Mouse (Mus musculus) cerebellum, adult 18-20 months (tissue): ENCODE results near the gene Cisd2.

Source experiments
- DNase-seq, 2 experiments: peaks; one replicate each; pipeline ENCODE4 v3.0.0; 2021

Gene Cisd2

DNA sequence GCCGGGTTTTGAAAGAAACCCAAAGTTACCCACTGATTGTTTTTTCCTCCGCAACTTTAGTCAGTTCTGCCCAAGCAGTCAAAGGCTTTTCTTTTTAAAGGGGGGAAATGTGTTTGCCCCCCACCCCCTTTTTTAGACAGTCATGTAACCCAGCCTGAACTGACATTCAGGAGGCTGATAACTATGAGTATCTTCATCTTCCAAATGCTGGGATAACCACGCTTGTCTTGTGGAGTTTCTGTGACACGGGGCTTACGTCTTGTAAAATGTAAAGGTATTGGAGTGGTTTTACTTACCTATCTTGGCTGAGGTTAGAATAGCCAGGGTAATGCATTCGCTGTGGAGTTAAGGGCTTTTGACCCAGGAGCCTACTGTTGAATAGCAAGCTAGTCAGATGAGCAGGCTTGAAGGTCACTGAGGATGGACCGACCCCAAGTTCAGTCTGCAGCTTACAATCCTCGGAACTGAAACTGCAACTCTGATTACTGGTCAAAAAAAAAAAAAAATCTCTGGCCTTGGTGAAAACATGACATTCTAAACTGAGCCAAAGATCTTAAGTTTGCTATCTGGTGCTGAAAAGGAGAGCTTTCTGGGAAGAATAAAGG, at the start of gene Cisd2:
Gene Cisd2 (minus strand): TSS at position 318 of the 605 bp plus-strand sequence.
- DNase-seq = no peak

DNA sequence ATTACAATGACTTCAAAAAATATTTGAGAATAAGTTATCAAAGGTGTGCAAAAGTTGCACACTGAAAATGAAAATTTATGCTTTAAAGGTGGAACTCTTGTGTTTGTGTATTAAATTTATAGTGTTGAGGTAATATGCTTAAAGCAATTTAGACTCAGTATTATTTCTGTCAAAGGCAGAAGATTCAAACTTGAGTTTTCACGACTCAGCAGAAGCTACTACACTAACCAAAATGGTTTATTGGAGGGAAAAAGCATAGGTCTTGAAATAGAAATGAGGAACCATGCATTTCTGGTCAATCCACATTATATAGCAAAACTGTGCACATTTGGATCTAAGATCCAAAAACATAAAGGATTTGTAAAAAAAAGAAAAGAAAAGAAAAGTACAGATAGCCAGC, 47.1 kb upstream of the Cisd2 start:
- no peak for DNase-seq

DNA sequence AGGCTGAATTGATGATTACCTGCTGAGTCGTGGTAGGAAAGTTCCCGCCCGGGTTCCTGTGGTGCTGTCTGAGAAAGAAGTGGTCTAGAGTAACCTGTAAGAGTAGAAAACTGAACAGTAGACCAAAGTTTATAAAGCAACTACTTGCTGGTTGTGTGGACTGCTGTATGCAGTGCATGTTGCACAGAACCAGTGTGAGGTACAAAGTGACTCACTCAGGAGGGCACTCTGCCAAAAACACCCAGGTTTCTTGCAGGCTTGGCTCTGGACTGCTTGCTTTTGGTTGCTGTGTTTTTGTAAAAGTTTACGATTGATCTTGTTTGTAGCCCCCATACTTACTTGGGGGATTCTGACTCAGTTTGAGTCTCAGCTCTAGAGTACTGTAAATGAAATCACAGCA, 46.2 kb upstream of the Cisd2 start:
- peak; percentile 81 to 87 for DNase-seq

DNA sequence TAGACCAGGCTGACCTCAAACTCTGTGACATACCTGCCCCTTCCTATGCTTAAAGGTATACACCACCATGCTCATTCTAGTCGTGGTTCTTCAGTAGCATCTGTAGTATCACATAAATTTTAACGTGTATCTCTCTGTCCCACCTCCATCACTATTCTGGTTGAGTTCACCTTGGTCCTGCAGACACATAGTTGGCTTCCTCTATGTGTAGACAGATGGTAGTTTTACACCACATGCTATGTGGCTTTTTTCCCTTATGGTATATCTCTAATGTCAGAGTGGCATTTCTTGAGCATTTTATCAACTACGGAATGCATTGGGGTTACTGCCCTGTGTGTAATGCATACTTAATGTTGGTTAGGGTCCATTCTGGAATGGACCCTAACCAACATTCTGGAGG, 45.4 kb upstream of the Cisd2 start:
- peak in 1 of 2 experiments; percentile 15 for DNase-seq

DNA sequence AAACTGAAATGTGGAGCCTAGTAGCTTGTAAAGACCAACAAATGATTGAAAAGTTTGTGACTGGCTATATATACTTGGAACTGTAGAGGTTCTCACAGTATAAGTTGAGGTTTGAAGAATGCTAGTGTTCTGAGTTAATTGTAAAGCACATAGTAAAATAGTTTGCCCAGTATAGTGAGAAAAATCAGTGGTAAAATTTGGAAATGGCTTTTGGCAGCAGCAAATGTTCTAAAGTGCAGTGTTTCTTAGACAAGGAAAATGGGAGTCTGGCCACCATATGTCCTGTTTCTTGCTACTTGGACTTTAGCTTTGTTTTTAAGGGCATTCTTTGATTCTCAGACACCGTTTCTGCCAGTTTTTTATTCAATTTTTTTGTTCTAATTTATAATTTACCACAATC, 44.7 kb upstream of the Cisd2 start:
- no peak for DNase-seq

DNA sequence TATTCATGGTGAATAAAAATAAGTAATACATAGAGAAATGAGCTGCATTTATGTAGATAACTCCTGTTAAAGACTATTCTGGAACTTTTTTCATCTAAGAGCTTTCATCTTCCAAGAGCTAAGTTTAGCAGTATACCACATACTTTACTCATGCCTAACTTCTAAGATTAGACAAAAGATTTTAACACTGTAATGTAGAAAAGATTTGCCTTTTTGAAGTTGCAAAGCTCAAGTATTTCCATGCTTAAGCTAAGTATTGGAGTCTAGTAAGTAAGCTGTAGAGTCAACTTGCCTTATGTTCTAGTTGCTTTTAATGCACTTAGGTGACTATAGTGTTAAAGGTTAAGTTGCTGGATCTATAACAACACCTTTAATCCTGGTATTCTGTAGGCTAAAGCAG, 35.3 kb upstream of the Cisd2 start:
- no peak for DNase-seq

DNA sequence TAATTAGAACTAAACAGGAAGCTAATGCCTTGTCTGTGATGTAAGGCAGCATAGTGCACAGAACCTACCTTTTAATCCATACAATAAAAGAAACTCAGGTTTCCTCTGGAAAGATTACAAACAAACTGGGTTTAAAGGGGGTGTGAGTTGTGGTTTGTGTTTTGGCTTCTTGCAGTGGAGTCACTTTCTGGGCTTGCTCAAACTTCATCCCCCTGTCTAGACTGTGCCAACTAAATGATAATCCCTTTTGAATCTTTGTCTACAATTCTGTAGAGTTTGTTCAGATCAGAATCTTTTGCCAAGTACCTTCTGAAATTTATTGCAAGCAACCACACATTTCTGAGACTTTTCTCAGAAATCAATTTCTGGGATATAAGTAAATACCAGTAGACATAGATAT, 21.2 kb upstream of the Cisd2 start:
- no peak for DNase-seq

DNA sequence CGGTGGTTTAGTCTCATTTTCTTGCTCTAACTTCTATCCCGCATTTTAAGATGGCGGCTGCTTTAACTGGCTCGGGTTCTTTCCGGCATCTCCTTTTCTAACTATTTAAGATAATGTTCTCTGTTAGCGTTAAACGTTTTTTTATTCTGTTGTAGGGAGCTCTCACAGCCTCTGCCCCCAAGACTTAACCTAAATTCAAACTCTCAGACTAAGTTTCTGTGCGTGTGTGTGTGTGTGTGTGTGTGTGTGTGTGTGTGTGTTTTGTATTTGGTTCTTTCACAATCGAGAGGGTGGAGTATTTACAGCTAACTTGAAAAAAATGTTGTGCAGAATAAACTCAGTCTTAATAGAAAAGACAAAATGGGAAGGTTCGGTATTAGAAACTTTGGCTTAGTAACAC, 16.9 kb upstream of the Cisd2 start:
- DNase-seq = no peak

DNA sequence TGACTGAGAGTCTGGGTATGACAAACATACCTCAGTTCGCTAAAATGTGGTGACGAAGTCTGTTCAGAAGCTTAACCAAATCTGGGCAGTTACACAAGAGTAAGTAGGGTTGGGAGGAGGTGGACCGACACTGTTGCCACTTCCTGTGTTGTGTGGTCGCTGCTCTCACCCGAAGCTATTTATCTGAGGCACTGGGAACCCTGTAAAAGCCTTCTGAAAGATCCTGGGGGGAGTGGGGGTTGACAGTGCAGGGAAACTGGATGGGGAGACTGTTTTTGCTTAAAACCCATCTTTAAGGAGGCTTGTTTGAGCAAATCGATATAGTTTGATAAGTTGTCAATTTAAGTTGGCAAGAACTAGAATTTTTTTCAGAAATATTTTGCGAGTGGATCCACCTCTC, 16.5 kb upstream of the Cisd2 start:
- peak in 1 of 2 experiments; percentile 13 for DNase-seq

DNA sequence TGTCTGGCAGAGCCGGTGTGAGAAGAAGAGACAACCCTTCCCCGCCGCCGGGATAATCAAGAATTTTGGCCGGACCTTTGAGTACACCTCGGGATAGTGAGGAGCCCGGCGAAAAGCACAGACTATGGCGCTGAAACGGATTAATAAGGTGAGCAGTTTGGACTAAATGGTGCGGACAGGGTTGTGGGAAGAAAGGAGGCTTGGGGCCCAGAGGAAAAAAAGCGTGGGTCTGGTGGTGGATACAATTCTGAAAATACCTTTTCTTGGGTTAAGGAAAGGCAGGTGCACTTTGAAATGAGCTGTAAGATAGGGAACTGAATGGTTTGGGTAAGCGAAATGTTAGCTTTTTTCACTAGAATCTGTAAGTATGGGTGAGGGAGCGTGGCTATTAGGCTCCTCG, 15.9 kb upstream of the Cisd2 start:
- DNase-seq = no peak

DNA sequence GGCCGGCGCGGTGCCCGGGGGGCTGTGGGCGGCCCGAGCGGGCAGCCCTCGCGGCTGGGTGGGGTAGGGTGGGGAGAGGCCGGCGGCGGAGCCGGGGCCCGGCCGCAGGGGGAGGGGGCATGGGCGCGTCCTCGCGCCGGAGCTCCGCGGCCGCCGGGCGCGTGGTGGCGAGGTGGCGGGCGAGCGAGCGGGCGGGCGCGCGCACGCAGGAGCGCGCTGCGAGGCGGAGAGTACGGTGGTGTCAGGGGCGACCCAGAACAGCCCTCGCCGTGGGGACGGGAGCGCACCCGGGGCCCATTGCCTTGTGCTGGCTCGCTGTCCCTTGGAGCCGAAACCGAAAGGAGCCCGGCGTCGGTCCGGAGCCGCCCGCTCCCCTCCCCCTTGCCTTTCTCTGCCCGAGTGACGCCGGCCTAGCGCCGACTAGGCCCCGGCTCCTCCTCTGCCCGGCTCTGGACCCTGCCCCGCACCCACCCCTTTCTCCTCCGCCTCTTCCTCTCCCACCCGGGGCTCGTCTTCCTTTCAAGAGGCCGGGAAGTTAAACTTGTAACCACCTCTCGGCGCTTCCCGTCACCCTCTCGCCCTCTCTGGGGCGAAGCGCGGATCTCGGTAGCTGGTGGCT, 15.3 kb upstream of the Cisd2 start:
- peak; percentile 74 to 87 for DNase-seq

DNA sequence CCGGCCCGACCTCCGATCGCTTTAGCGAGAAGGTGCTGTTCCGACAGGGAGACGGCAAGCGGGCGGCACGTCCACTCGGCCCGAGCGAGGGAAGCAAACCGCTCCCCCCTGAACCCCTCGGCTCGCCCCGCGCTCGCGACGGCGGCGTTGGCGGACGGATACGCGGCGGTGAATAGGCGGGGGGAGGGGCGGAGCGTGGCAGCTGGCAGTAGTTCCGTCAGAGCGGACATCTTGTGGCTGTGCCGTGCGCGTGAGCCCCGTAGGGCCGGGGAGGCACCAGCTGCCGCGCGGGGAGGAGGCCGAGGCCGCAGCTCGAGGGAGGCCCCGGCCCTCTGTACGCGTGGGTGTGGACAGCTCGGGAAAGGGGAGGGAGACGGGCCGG, 14.8 kb upstream of the Cisd2 start:
- DNase-seq = peak; percentile 86 to 95

DNA sequence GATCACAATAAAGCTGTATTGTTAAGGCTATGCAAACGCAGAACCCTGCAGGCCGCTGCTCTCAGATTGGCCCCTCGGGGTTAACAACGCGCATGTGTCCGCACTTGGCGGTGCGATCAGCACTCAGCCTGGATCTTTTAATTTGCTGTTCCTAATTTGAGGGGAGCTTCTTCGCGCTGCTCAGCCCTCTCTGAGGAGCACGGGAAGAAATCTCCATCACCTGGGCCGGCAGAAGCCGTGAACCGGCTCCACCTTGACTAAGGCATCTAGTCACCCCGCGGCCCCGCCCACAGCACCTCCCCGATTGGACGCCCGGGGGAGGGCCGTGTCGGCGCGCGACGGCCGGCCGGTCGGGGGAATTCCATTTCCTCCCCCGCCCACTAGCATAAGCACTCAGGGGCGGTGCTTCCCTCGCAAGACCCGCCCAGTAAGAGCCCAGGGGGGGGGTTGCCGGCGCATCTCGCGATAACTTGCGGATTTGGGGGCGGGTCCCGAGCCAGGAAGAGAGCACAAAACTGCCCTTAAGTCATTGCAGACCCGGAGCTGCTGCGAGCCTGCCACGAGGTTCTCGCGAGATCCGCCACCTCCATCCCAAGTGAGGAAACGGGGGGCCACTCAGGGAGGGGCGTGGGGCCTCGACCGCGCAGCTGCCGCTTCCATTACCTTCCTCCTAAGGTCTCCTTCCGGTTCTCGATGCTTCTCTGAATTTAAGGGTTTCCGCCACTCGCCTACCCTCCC, 14.2 kb upstream of the Cisd2 start, which contains the start of gene Ube2d3:
Gene Ube2d3 (plus strand): TSS at position 392 of the 738 bp plus-strand sequence.
- DNase-seq = peak; percentile 98

DNA sequence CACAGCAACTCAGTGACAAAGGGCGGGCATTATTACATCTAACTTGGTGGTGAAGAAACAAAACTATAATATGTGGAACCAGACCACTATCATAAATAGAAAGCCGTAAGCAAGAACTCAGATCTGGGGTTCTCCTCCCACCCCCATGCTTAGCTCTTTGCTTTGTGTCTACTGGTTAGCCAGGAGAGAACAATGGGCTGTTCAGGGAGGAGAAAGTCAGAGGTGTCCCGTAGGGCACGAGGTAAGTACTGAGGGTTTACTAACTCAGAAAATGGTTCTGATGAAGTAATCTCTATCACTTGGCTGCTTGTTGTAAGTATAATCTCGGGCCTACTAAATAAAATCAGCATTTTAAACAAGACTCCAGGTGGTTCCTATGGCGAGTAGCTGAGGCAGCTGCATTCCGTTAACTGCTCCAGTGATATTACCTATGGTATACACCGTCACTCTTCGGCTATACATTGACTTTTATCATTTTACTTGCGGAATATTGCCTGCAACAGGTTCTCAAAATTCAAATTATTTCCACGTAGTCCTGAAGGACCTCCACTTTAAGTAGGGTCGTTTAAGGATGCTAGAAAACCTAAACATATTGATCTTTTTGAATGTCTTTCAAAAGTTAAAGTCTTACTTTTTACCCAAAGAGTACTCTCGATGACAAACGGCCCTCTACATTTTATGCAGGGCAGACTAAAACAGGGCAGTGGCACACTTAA, 13.3 kb upstream of the Cisd2 start:
- DNase-seq = no peak

DNA sequence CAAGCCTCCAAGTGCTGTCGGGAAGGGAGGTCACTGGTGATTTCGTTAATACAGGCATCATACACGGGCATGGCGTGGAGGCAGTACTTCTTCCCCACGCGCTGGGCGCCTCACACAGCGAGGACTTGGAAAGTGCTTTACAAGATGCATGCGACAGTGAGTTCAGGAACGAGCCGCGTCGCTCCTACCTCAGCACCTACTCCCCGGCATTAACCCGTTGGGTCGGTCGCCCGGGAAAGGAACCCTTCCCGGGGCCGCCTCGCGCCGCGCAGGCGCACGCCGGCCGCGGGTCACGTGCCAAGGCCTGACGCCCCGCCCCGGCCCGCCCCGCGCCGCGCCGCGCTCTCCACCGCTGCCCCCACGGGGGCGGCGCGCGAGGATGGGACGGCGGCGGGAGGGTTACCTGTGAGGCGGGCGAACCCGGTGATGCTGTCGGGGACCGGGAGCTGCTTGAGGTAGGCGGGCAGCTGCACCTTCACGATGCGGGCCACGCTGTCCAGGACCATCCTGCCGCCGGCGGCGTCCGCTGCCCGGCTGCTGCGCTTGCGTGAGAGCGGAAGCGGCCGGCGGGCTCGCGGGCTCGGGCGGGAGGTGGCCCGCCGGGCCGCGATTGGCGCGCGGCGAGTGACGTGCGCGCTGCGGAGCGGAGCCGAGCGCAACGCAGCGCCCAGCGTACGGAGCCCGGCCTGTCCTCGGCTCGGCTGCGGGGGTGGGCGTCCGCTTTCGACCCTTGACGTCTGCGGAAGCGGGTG, 693 bp downstream of the Cisd2 start:
- peak; percentile 80 to 94 for DNase-seq

DNA sequence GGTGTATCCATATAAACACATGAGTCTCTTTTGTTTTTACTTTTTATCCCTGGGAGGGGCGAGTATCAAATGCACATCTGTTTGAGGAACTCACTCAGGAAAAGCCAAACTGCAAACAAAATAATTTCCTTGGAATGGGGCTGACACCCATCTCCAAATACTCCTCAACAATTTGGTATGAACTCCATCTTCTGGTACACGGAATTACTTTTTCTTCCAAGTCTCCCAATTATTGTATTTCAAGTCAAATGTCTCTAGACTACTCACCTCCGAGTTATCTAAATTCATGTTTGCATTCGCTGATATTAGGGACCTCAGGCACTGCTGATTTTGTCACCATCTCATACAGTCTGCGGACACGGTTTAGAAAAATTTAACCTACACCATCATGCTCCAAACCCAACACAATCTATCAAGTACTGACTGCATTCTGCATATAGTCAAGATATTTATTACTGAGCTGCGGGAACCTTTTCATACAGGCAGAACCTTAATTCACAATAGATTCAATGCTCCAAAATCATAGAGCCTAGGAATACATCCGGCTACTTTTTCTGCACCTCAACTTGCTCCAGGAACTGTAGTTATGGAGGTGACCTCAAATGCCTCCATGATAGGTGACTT, 1.4 kb downstream of the Cisd2 start:
- DNase-seq = no peak

DNA sequence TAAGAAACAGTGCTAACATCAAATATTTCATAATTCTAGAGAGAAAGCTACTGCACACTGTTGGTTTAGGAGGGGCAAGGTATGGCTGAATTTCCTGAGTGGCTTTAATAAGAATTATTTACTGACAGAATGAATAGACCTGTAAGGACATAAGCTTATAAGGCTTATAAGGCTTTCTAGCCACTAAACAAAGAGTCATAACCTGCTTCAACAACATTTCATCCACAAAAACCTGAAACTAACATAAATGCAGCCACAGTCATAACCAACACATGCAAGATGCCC, 2.5 kb downstream of the Cisd2 start:
- DNase-seq = no peak

DNA sequence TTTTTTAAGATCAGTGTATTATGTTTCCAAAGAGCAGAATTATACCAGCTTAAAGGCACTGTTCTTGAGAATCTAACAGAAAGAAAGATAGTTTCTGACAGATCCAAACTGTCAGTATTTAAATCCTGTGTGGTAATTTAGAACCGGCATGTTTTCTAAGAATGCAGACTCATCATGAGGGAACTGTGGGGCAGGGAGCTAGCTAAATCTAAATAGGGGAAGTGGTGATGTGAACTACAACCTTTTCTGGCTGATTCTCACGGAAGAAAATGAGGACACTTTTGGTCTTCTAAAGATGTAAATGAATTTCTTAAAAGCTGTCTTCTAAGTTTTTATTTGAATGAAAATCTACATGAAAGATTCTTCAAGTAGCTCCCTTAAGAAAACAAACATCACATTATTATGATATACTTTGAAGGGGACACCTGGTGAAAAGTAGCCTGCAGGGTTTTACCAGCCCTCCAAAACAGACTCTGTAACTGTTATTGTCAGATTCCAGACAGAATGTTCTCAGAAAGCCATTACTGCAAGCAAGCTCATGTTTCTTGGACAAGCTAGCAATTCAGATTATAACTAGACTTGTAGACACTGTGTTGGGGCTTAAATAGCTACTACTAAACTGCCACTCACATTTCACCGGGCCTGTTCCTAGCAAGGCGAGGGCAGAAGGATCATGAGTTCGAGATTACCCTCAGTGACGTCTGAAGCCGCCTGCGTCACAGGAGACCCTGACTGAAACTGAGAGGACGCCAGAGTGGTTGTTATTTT, 3.0 kb downstream of the Cisd2 start:
- DNase-seq = no peak

DNA sequence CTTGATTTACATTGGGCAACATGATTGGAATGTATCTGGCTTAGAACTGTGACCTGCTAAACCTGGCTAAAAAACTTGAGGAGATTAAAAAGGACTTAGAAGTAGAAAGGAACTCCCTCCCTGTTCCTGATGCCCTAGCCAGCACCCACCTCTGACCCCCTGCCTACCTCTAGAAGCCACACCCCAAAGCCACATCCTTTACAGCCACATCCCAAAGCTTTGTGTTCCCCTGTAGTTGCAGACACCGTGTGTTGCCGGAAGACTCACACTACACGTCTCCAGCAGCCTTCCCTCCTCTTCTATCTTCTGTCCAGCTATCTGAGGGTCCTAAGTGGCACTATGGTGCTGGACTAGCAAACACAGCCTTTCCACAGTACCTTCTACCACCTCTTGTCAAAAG, 5.9 kb downstream of the Cisd2 start:
- no peak for DNase-seq

DNA sequence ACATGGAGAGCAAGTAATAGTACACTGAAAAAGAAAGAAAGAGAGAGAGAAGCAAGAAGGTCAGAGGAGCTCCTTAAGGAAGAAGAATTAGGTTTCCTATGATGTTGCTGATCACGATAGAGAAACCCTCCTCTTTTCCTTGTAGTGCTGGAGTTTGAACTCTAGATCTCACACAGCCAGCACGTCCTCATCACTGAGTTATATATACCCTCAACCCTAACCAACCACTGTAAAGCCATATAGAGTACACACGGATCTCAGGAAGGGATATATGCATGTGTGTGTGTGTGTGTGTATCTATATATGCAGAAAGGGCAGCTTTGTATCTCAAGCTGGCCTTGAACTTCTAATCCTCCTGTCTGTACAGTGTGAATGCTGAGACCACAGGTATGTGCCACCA, 6.5 kb downstream of the Cisd2 start:
- no peak for DNase-seq

DNA sequence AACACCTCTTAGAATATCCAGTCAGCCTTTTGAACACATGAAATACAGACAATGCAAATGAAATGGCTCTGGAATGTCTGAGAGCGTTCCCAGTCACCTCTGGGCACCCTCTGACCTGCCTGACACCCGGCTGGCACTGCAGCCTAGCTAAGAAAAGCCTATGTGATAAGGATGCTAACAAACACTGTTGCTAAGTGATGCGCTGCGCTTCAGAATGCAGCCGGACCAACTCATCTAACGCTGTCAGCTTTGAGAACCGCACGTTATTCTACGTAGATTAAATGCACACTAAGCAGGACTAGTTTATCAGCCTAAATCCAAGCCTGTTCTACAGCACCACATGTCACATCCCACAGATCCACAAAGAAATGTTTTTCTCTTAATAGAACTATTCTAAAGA, 11.9 kb downstream of the Cisd2 start:
- no peak for DNase-seq

DNA sequence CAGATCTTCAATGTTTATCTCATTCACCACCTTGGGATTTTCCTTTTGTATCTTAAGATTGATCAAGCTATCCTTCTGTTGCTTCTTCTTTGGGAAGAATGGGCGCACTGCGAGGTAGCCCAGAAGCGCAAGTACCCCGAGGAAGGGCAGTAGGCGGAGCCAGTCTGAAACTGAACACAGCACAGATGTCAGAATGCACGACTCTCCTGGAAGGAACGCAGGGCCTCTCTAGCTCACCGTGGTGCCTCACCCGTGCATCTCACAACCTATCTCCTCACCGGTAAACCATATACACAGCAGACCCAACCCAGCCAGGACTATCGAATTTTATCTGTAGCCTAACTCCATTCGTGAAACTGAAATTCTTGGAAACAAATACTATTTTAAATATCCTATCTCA, 12.7 kb downstream of the Cisd2 start:
- DNase-seq = no peak
